Comparison of ENCODE assay signal across 23 mouse cellular contexts in genomic region chr2:164773989-164774364, GRCm38 (mm10). TPM values are rescaled to one million over a fixed set of nuclear protein-coding genes. Genes with fewer than 3 reads are reported as not detected.
A peak's percentile ranks its signal among the peaks of the same experiment; 100 is the strongest.
DNase-seq lines count a peak whose midpoint lies in the region; ATAC-seq and TF ChIP-seq lines count a peak whose summit lies in the region.
"Had no signal": no experiment of that assay in that cellular context is flagged by ENCODE, and none has a peak within 500 bp of the region (broad histone marks: within the 10 kb centered on the region; RNA-seq: fewer than 3 reads in every experiment).

No protein-coding gene starts in this region.

- no peak overlapping the region for H3K4me3 ChIP-seq in lung, postnatal 0 days (ENCODE audit: low read depth, low read length)
- H3K4me3 ChIP-seq in liver, embryonic 13.5 days (replicated peaks), result peak overlapping the region; percentile 83
- no peak overlapping the region for H3K4me3 ChIP-seq in stomach, embryonic 15.5 days (replicated peaks)
- H3K4me3 ChIP-seq: limb, embryonic 13.5 days; neural tube, embryonic 12.5 days had no signal

- H3K9ac ChIP-seq in lung, postnatal 0 days (replicated peaks; ENCODE audit: low read depth), result no peak overlapping the region
- peak overlapping the region; percentile 96 for H3K9ac ChIP-seq in liver, embryonic 13.5 days
- H3K9ac ChIP-seq in stomach, embryonic 15.5 days, result no peak overlapping the region
- H3K9ac ChIP-seq: limb, embryonic 13.5 days; neural tube, embryonic 12.5 days had no signal

- WGBS in lung, postnatal 0 days, result 67% methylated on average over 5 of the region's 5 CpGs
- 29% methylated on average over 5 of the region's 5 CpGs for WGBS in liver, embryonic 13.5 days (ENCODE audit: insufficient replicate concordance)
- WGBS in stomach, embryonic 15.5 days, result 67% methylated on average over 5 of the region's 5 CpGs

- ATAC-seq in lung, postnatal 0 days, result no peak
- ATAC-seq in erythroblast, adult 5-6 weeks (replicated peaks; ENCODE audit: low FRiP score, poor library complexity, severe bottlenecking), result peak; percentile 51
- peak; percentile 66 for ATAC-seq in liver, embryonic 13.5 days (ENCODE audit: low read depth)
- no peak for ATAC-seq in stomach, embryonic 15.5 days (ENCODE audit: insufficient read depth, low FRiP score, low read depth)
- ATAC-seq: hindbrain, postnatal 0 days had no signal

- no peaks in the 10 kb centered on the region for H3K27me3 ChIP-seq in lung, postnatal 0 days (replicated peaks; ENCODE audit: insufficient read depth, low read length)
- H3K27me3 ChIP-seq in liver, embryonic 13.5 days, result peaks cover 29% of the 10 kb centered on the region
- H3K27me3 ChIP-seq in stomach, embryonic 15.5 days (replicated peaks), result no peaks in the 10 kb centered on the region
- H3K27me3 ChIP-seq: neural tube, embryonic 12.5 days had no signal

- peak; percentile 53 for TF ChIP-seq EP300 in lung, postnatal 0 days (IDR thresholded peaks at IDR 0.05)

- no peak for DNase-seq in lung, postnatal 0 days (ENCODE audit: low spot score)
- DNase-seq in lung, postnatal 14 days, result no peak
- peak; percentile 55 for DNase-seq in liver, embryonic 13.5 days
- DNase-seq in B cell, adult 2 months, result no peak
- no peak for DNase-seq in retina, embryonic 14.5 days (ENCODE audit: low spot score)
- no peak for DNase-seq in kidney, adult 9 months
- DNase-seq: adrenal gland, adult 2 months; cerebellum, adult 18-20 months; cerebellum, postnatal 36 days; heart, postnatal 36 days; kidney, adult 8-10 months; kidney, postnatal 36 days; right cerebral cortex, postnatal 25 days; thymus, postnatal 4 days had no signal

- no peak overlapping the region for H3K4me2 ChIP-seq in lung, postnatal 0 days (replicated peaks; ENCODE audit: low read depth, low read length)
- H3K4me2 ChIP-seq in liver, embryonic 13.5 days, result peak overlapping the region; percentile 78
- H3K4me2 ChIP-seq in stomach, embryonic 15.5 days, result no peak overlapping the region
- H3K4me2 ChIP-seq: heart, embryonic 11.5 days; limb, embryonic 13.5 days; neural tube, embryonic 12.5 days had no signal

- TF ChIP-seq CTCF in lung, postnatal 0 days (IDR thresholded peaks at IDR 0.05), result no peak

- peaks cover 8% of the 10 kb centered on the region for H3K4me1 ChIP-seq in lung, postnatal 0 days (ENCODE audit: insufficient read depth, low read depth, low read length)
- peaks cover 48% of the 10 kb centered on the region for H3K4me1 ChIP-seq in liver, embryonic 13.5 days (replicated peaks)
- H3K4me1 ChIP-seq in stomach, embryonic 15.5 days, result peaks cover 13% of the 10 kb centered on the region

- H3K9me3 ChIP-seq in lung, postnatal 0 days (ENCODE audit: low read length), result no peaks in the 10 kb centered on the region
- H3K9me3 ChIP-seq in liver, embryonic 13.5 days (replicated peaks), result no peaks in the 10 kb centered on the region
- H3K9me3 ChIP-seq in stomach, embryonic 15.5 days, result no peaks in the 10 kb centered on the region
- H3K9me3 ChIP-seq: G1E; limb, embryonic 13.5 days; neural tube, embryonic 12.5 days had no signal

- H3K36me3 ChIP-seq in lung, postnatal 0 days (ENCODE audit: insufficient read depth, low read length), result no peaks in the 10 kb centered on the region
- H3K36me3 ChIP-seq in liver, embryonic 13.5 days, result peaks cover 31% of the 10 kb centered on the region
- H3K36me3 ChIP-seq in stomach, embryonic 15.5 days, result no peaks in the 10 kb centered on the region

- no peak overlapping the region for H3K27ac ChIP-seq in lung, postnatal 0 days (ENCODE audit: low read length)
- peak overlapping the region; percentile 95 for H3K27ac ChIP-seq in liver, embryonic 13.5 days
- H3K27ac ChIP-seq in stomach, embryonic 15.5 days, result peak overlapping the region; percentile 8; the same call in 1 of the 2 replicates
- H3K27ac ChIP-seq: hindbrain, postnatal 0 days; limb, embryonic 13.5 days; neural tube, embryonic 12.5 days had no signal

RNA-seq across cellular contexts. Expression of gene Ube2c, which starts 4.3 kb away (rescaled TPM):
- polyA plus RNA-seq in lung, postnatal 0 days (2015; fragmentation: Nextera tagmentation; extraction: Ambion mirVana), result 21.1 and 33.3 TPM in 2 replicates
- total RNA-seq in erythroblast, adult 5-6 weeks (2015; ENCODE audit: low replicate concordance), result 268 and 318 TPM in 2 replicates
- total RNA-seq in erythroblast, adult 5-6 weeks (2017; ENCODE audit: low replicate concordance), result 123 and 215 TPM in 2 replicates
- 762 and 764 TPM in 2 replicates for polyA plus RNA-seq in liver, embryonic 13.5 days (2015; fragmentation: Nextera tagmentation; extraction: Ambion mirVana)
- 428 and 438 TPM in 2 replicates for polyA plus RNA-seq in stomach, embryonic 15.5 days (2015; fragmentation: Nextera tagmentation; extraction: Ambion mirVana)

RNA-seq across cellular contexts. Expression of gene Tnnc2, which starts 5.8 kb away (rescaled TPM):
- polyA plus RNA-seq in lung, postnatal 0 days (2015; fragmentation: Nextera tagmentation; extraction: Ambion mirVana), result 0.47 and 1.2 TPM in 2 replicates
- total RNA-seq in erythroblast, adult 5-6 weeks (2015; ENCODE audit: low replicate concordance), result not detected in 2 replicates
- total RNA-seq in erythroblast, adult 5-6 weeks (2017; ENCODE audit: low replicate concordance), result not detected in 2 replicates
- polyA plus RNA-seq in liver, embryonic 13.5 days (2015; fragmentation: Nextera tagmentation; extraction: Ambion mirVana), result 5.1 and 8.4 TPM in 2 replicates
- polyA plus RNA-seq in stomach, embryonic 15.5 days (2015; fragmentation: Nextera tagmentation; extraction: Ambion mirVana), result 8.1 and 16.8 TPM in 2 replicates
- total RNA-seq: adrenal gland, adult 2 months; G1E; heart, postnatal 36 days; hindbrain, postnatal 0 days; layer of hippocampus, postnatal 10 days; midbrain, postnatal 0 days had no signal
- polyA plus RNA-seq: adrenal gland, adult 2 months; G1E had no signal

RNA-seq across cellular contexts. Expression of gene Snx21, which starts 11.6 kb away (rescaled TPM):
- polyA plus RNA-seq in lung, postnatal 0 days (2015; fragmentation: Nextera tagmentation; extraction: Ambion mirVana), result 27.4 and 28.6 TPM in 2 replicates
- total RNA-seq in erythroblast, adult 5-6 weeks (2015; ENCODE audit: low replicate concordance), result 2.1 and 2.9 TPM in 2 replicates
- total RNA-seq in erythroblast, adult 5-6 weeks (2017; ENCODE audit: low replicate concordance), result 0.43 and 0.98 TPM in 2 replicates
- polyA plus RNA-seq in liver, embryonic 13.5 days (2015; fragmentation: Nextera tagmentation; extraction: Ambion mirVana), result 4.1 TPM in 2 replicates
- polyA plus RNA-seq in stomach, embryonic 15.5 days (2015; fragmentation: Nextera tagmentation; extraction: Ambion mirVana), result 24.6 and 24.8 TPM in 2 replicates

RNA-seq across cellular contexts. Expression of gene Dnttip1, which starts 28.2 kb away (rescaled TPM):
- 47.1 and 47.2 TPM in 2 replicates for polyA plus RNA-seq in lung, postnatal 0 days (2015; fragmentation: Nextera tagmentation; extraction: Ambion mirVana)
- total RNA-seq in erythroblast, adult 5-6 weeks (2015; ENCODE audit: low replicate concordance), result 79.2 and 130 TPM in 2 replicates
- total RNA-seq in erythroblast, adult 5-6 weeks (2017; ENCODE audit: low replicate concordance), result 137 and 237 TPM in 2 replicates
- polyA plus RNA-seq in liver, embryonic 13.5 days (2015; fragmentation: Nextera tagmentation; extraction: Ambion mirVana), result 47.3 and 49.8 TPM in 2 replicates
- 60.9 and 64.7 TPM in 2 replicates for polyA plus RNA-seq in stomach, embryonic 15.5 days (2015; fragmentation: Nextera tagmentation; extraction: Ambion mirVana)

RNA-seq across cellular contexts. Expression of gene Wfdc3, which starts 28.2 kb away (rescaled TPM):
- polyA plus RNA-seq in lung, postnatal 0 days (2015; fragmentation: Nextera tagmentation; extraction: Ambion mirVana), result 6.4 and 6.6 TPM in 2 replicates
- total RNA-seq in erythroblast, adult 5-6 weeks (2015; ENCODE audit: low replicate concordance), result 16.7 and 19.9 TPM in 2 replicates
- 10.0 and 12.8 TPM in 2 replicates for total RNA-seq in erythroblast, adult 5-6 weeks (2017; ENCODE audit: low replicate concordance)
- 0.93 and 1.0 TPM in 2 replicates for polyA plus RNA-seq in liver, embryonic 13.5 days (2015; fragmentation: Nextera tagmentation; extraction: Ambion mirVana)
- 2.2 and 2.3 TPM in 2 replicates for polyA plus RNA-seq in stomach, embryonic 15.5 days (2015; fragmentation: Nextera tagmentation; extraction: Ambion mirVana)
- total RNA-seq: heart, postnatal 36 days had no signal

Comparison
In these comparisons a context has a peak if more than half of its experiments do, and no peak if none do; other contexts are left out.
1. ATAC-seq: peak in erythroblast, adult 5-6 weeks (single experiment) and liver, embryonic 13.5 days (single experiment); none in lung, postnatal 0 days (single experiment) and stomach, embryonic 15.5 days (single experiment).
2. RNA of gene Ube2c, which starts 4.3 kb away (polyA plus RNA-seq): 762 to 764 TPM in liver, embryonic 13.5 days and 428 to 438 TPM in stomach, embryonic 15.5 days; 21.1 to 33.3 TPM in lung, postnatal 0 days; every median in the first group is over 10 times any median in the second.